Mouse (Mus musculus) midbrain, embryonic 14.5 days (tissue): Measurements from ENCODE around the gene Nqo1. TPM values are rescaled to one million over a fixed set of nuclear protein-coding genes. Genes with fewer than 3 reads are reported as not detected.
A peak's percentile ranks its signal among the peaks of the same experiment; 100 is the strongest.

ENCODE experiments used
- ATAC-seq: fragments of 200-750 bp; cut with Nextera tagmentation; 2 replicates; pipeline ENCODE4 v1.8.0; 2017; ENCODE audit warnings: moderate number of reproducible peaks, moderate library complexity; ENCODE audit not compliant: low FRiP score, low TSS enrichment
- DNase-seq: peaks from one replicate; pipeline ENCODE4 v3.0.0-alpha.2; 2015
- H3K27ac ChIP-seq: fragments of 300-500 bp; sonication (generic); replicated peaks from 2 replicates; pipeline ENCODE4 v1.5.1; 2014; ENCODE audit warnings: mild to moderate bottlenecking, low read depth, low read length, moderate library complexity
- H3K27me3 ChIP-seq: fragments of 300-500 bp; sonication (generic); 2 replicates; pipeline ENCODE4 v1.6.1; 2014; ENCODE audit warnings: low read length, control low read depth, mixed read lengths; ENCODE audit not compliant: control insufficient read depth, insufficient read depth
- H3K36me3 ChIP-seq: fragments of 300-500 bp; sonication (generic); 2 replicates; pipeline ENCODE4 v1.6.1; 2014; ENCODE audit warnings: low read length, control low read depth; ENCODE audit not compliant: control insufficient read depth, insufficient read depth
- H3K4me1 ChIP-seq: fragments of 300-500 bp; sonication (generic); 2 replicates; pipeline ENCODE4 v1.6.1; 2014; ENCODE audit warnings: mild to moderate bottlenecking, antibody characterized with exemption, low read length, control low read depth; ENCODE audit not compliant: control insufficient read depth, insufficient read depth
- H3K4me2 ChIP-seq: fragments of 300-500 bp; sonication (generic); 2 replicates; pipeline ENCODE4 v1.6.1; 2014; ENCODE audit warnings: mild to moderate bottlenecking, low read length, moderate library complexity
- H3K4me3 ChIP-seq: fragments of 300-500 bp; sonication (generic); replicated peaks from 2 replicates; pipeline ENCODE4 v1.5.1; 2014; ENCODE audit warnings: low read depth, low read length
- H3K9ac ChIP-seq: fragments of 300-500 bp; sonication (generic); replicated peaks from 2 replicates; pipeline ENCODE4 v1.6.1; 2014; ENCODE audit warnings: mild to moderate bottlenecking, low read length, moderate library complexity
- H3K9me3 ChIP-seq: fragments of 300-500 bp; sonication (generic); 2 replicates; pipeline ENCODE4 v1.6.1; 2016; ENCODE audit warnings: low read length, control low read depth, mixed read lengths; ENCODE audit not compliant: control insufficient read depth
- WGBS: fragments of 180-500 bp; shearing (Covaris S2); extraction: QIAGEN DNeasy Blood & Tissue Kit; methylation state at CpG from one replicate; pipeline ENCODE4 v1.1.7; 2014; 5-methylcytosine and 5-hydroxymethylcytosine counted together
- polyA plus RNA-seq: library from polyadenylated mRNA; unstranded; fragments of >200 nt; fragmentation: Nextera tagmentation; extraction: Ambion mirVana; gene quantifications from 2 replicates; pipeline ENCODE4 v1.2.1, GENCODE M21; 2014

Nqo1 gene
- polyA plus RNA-seq, 1 experiment from 2014 or later: 4.6 TPM

DNA sequence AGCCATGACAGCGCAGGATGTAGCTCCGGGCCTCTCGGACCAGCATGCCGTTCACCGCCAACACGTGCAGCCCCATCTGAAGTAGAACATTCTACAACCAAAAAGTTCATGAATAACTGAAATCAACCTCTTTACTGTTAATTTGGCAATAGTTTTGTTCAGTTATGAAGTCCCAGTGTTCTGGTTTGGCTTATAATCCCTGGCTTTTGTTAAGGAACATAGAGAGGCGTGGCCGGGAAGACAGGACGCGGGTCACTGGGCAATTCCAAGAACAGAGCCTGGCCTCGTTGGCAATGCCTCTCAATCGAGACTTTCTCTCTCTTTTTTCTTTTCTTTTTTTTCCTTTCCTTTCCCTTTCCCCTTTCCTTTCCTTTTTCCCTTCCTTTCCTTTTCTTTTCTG, 14.0 kb upstream of the Nqo1 start:
- no peak for ATAC-seq
- Histone ChIP-seq H3K4me3 (no peak overlapping the region), H3K9ac (no peak overlapping the region), H3K27me3 (no peaks in the 10 kb centered on the region), H3K9me3 (no peaks in the 10 kb centered on the region), H3K36me3 (peaks cover 93% of the 10 kb centered on the region), H3K27ac (no peak overlapping the region), H3K4me2 (no peak overlapping the region), H3K4me1 (no peaks in the 10 kb centered on the region)
- WGBS: 84% methylated on average over 12 of the region's 12 CpGs
- DNase-seq: no peak

DNA sequence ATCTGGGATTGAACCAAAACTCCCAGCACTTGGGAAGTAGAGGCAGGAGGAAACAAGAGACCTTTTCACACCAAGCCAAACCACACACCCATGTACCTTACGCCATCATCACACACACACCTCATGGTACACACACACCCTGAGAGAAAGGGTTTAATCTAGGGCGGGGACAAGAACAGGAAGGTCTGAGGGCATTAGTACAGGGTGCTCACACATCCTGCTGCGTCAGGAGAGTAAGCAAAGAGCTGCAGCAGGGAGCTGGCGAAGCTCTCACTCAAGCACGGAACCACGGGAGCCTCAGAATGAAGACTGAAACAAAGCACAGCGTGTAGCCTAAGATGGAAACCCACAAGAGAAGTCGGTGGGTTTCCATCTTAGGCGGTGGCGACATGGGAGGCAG, 10.9 kb upstream of the Nqo1 start:
- no peak overlapping the region for H3K9ac ChIP-seq
- peaks cover 98% of the 10 kb centered on the region for H3K36me3 ChIP-seq
- H3K9me3 ChIP-seq: no peaks in the 10 kb centered on the region
- no peaks in the 10 kb centered on the region for H3K4me1 ChIP-seq
- no peak overlapping the region for H3K4me3 ChIP-seq
- no peak overlapping the region for H3K4me2 ChIP-seq
- no peak for DNase-seq
- H3K27ac ChIP-seq: no peak overlapping the region
- WGBS: 91% methylated on average over 10 of the region's 10 CpGs
- H3K27me3 ChIP-seq: no peaks in the 10 kb centered on the region
- ATAC-seq: no peak

DNA sequence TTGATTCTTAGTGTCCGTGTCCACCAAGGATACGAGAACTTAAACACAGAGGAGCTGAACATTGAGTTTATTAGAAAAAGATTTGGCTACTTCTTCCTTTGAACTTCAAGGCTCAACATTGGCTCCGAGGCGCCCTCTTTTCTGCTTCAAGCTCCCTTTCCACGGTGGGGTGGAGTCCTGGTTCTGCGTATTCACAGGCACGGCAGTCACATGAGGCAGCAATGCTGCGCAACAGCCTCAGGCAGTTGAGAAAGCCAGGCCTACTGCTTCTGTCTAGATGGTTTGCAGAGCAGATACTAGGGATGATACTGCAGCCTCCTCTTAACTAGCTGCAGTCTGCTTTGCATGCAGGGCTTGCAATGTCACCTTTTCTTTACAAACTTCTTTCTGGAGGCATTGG, 9.5 kb upstream of the Nqo1 start:
- 89% methylated on average over 8 of the region's 8 CpGs for WGBS
- ATAC-seq (no peak), DNase-seq (no peak)
- no peak overlapping the region for H3K27ac ChIP-seq
- H3K27me3 ChIP-seq: no peaks in the 10 kb centered on the region
- H3K4me1 ChIP-seq: no peaks in the 10 kb centered on the region
- no peaks in the 10 kb centered on the region for H3K9me3 ChIP-seq
- H3K4me3 ChIP-seq: no peak overlapping the region
- H3K36me3 ChIP-seq: peaks cover 91% of the 10 kb centered on the region
- H3K9ac ChIP-seq: no peak overlapping the region
- H3K4me2 ChIP-seq: no peak overlapping the region

DNA sequence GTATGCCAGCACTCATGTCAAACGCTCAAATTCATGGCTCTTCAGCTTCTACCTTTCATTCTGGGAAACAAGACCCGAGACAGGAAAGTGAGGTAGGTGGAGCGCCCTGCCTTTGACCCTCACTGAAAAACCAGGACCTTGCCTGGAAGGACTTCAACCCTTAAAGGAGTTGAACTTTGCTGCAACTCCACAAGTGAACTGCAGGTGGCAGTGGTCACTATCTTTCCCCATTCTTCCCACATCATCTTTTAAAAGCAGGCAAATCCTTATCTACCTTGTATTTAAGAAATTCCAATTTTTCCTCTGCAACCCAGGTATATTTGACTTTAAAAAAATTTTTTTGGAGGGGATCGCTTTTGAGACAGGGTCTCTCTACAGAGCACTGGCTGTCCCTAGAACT, 8.4 kb upstream of the Nqo1 start:
- DNase-seq: peak; percentile 74
- no peaks in the 10 kb centered on the region for H3K9me3 ChIP-seq
- no peak for ATAC-seq
- H3K9ac ChIP-seq: no peak overlapping the region
- no peaks in the 10 kb centered on the region for H3K27me3 ChIP-seq
- no peak overlapping the region for H3K4me2 ChIP-seq
- H3K4me1 ChIP-seq: no peaks in the 10 kb centered on the region
- no peak overlapping the region for H3K4me3 ChIP-seq
- WGBS: 71% methylated on average over 4 of the region's 4 CpGs
- H3K36me3 ChIP-seq: peaks cover 87% of the 10 kb centered on the region
- H3K27ac ChIP-seq: no peak overlapping the region

DNA sequence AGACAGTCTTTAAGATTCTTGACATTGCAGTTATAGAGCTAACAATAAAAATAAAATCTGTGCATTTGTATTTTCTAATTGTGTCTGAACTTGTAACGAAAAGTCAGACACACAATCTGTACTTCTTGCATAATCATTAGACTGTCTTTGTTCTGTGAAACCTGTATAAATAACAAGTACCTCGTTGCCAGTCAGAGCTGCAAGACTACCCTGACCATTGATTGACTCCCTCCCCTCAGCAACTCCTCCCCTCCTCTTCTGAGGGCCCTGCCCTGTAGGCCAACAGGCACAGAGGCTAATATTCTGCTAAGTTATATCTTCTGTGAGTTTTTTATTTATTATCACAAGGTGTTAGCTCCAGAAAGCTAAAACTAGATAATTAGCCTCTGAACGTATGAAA, 2.9 kb upstream of the Nqo1 start:
- no peak for DNase-seq
- Histone ChIP-seq H3K4me2 (no peak overlapping the region), H3K27me3 (no peaks in the 10 kb centered on the region), H3K4me1 (peaks cover 8% of the 10 kb centered on the region; the same call in 1 of the 2 replicates), H3K36me3 (peaks cover 32% of the 10 kb centered on the region), H3K9ac (no peak overlapping the region), H3K4me3 (no peak overlapping the region), H3K9me3 (no peaks in the 10 kb centered on the region), H3K27ac (no peak overlapping the region)
- WGBS: 71% methylated on average over 3 of the region's 3 CpGs
- ATAC-seq: no peak

DNA sequence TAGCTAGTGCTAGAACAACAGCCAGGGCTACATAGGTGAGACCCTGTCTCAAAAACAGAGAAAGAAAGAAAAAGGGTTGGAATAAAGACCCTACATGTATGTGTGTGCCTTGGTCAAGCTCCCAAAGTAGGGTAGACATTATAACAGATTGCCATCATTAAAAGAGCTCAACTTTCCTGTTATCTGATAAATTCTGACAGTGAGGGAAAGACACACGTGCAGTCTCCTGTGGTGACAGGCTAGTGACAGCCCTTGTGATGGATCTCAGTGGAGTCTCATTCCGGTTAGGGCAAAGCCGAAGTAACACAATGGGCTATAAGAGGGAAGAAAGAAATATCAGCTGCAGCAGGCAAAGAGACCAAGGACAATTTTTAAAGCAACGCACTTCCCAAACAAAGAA, 1.1 kb upstream of the Nqo1 start:
- peaks cover 15% of the 10 kb centered on the region for H3K36me3 ChIP-seq
- ATAC-seq (no peak), DNase-seq (no peak)
- no peaks in the 10 kb centered on the region for H3K27me3 ChIP-seq
- H3K4me3 ChIP-seq: no peak overlapping the region
- H3K9me3 ChIP-seq: no peaks in the 10 kb centered on the region
- H3K4me1 ChIP-seq: peaks cover 8% of the 10 kb centered on the region; the same call in 1 of the 2 replicates
- no peak overlapping the region for H3K4me2 ChIP-seq
- no peak overlapping the region for H3K9ac ChIP-seq
- WGBS: 84% methylated on average over 4 of the region's 4 CpGs
- no peak overlapping the region for H3K27ac ChIP-seq

DNA sequence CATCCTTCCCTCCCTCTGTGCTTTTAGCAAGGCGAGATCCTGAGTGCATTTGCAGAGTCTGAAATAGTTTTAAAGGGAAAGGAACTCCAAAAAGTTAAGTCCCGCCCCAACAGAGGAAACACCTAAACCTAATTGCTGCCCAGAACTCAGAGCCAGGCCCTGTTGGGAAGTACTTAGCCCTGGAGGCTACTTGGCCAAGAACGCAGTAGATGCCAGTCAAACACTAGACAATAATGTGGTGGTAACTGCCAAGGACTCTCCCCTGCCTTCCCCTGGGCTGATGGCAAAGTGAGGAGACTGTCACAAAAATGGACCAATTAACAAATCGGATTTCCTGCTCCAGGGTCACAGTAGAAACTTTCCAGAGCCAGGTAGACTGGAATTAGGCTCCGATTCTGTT, 1.1 kb downstream of the Nqo1 start:
- H3K4me1 ChIP-seq: peaks cover 8% of the 10 kb centered on the region; the same call in 1 of the 2 replicates
- no peaks in the 10 kb centered on the region for H3K9me3 ChIP-seq
- H3K4me3 ChIP-seq: no peak overlapping the region
- H3K9ac ChIP-seq: no peak overlapping the region
- no peak overlapping the region for H3K4me2 ChIP-seq
- ATAC-seq (no peak), DNase-seq (no peak)
- no peaks in the 10 kb centered on the region for H3K27me3 ChIP-seq
- 0 out of 2 replicates have a peak, but pooled peaks cover 2% of the 10 kb centered on the region for H3K36me3 ChIP-seq
- 87% methylated on average over 5 of the region's 5 CpGs for WGBS
- no peak overlapping the region for H3K27ac ChIP-seq

DNA sequence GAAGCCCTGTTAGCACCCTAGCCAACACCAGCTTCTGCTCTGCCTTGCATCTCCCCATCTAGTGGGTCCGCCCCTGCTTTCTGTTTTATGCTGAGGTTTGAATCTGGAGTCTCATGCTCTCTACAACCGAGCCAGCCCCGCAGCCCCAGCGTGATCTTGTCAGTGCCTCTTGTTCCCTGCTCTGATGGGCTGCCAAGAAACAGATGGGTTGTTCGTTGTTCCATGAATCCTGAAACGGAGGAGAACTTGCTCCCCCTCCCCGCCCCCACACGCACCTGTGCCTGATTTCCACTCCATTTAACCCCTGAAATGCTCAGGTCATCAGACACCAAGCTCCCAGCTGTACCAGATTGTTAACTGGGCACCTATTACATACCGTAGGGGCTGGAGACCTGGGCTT, 3.5 kb downstream of the Nqo1 start:
- H3K4me3 ChIP-seq: no peak overlapping the region
- no peaks in the 10 kb centered on the region for H3K27me3 ChIP-seq
- ATAC-seq: no peak
- H3K4me1 ChIP-seq: peaks cover 8% of the 10 kb centered on the region; the same call in 1 of the 2 replicates
- 46% methylated on average over 9 of the region's 9 CpGs for WGBS
- H3K9me3 ChIP-seq: no peaks in the 10 kb centered on the region
- no peak overlapping the region for H3K9ac ChIP-seq
- peak; percentile 21 for DNase-seq
- no peaks in the 10 kb centered on the region for H3K36me3 ChIP-seq
- no peak overlapping the region for H3K4me2 ChIP-seq
- no peak overlapping the region for H3K27ac ChIP-seq

DNA sequence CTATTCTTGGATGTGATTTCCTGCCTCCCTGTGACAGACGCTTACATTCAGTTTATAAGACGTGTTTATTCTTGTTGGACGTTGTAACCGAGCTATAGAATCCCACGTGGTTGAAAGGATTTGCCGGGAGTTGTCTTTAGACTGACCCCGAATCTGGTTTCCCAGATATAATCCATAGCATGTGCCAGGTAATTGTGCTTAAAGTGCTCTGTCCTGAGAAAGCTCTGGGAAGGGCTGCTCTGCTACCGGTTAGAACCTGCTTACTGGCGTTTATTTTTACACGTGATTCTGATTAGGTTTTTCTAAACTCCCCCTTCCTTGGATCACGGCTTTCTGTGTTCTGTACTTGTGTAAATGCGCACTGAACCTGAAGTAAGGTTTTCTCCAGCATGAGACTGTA, 5.3 kb downstream of the Nqo1 start:
- no peak overlapping the region for H3K4me2 ChIP-seq
- ATAC-seq (no peak), DNase-seq (no peak)
- no peaks in the 10 kb centered on the region for H3K9me3 ChIP-seq
- H3K9ac ChIP-seq: no peak overlapping the region
- H3K36me3 ChIP-seq: no peaks in the 10 kb centered on the region
- WGBS: 64% methylated on average over 12 of the region's 12 CpGs
- no peak overlapping the region for H3K4me3 ChIP-seq
- peaks cover under 1% of the 10 kb centered on the region; the same call in 1 of the 2 replicates for H3K4me1 ChIP-seq
- H3K27ac ChIP-seq: no peak overlapping the region
- H3K27me3 ChIP-seq: no peaks in the 10 kb centered on the region
